Mouse (Mus musculus): Measurements from ENCODE around the gene Fam196a. TPM values are rescaled to one million over a fixed set of nuclear protein-coding genes. Genes with fewer than 3 reads are reported as not detected.

The Fam196a gene
- 3.5 and 4.8 TPM in 2 replicates for polyA plus RNA-seq (2014; fragmentation: Nextera tagmentation; extraction: Ambion mirVana)

- Histone ChIP-seq H3K27ac (ENCODE audit: low read depth) (no peak within 1 kb of the TSS), H3K9me3 (ENCODE audit: low read depth, low read length) (no peaks in the 10 kb centered on the region), H3K4me1 (ENCODE audit: insufficient read depth) (peaks cover 10% of the 10 kb centered on the region; the same call in 1 of the 2 replicates), H3K9ac (peak within 1 kb of the TSS; percentile 46), H3K36me3 (ENCODE audit: insufficient read depth) (no peaks in the 10 kb centered on the region), H3K27me3 (ENCODE audit: insufficient read depth, low read length) (peaks cover 5% of the 10 kb centered on the region; the same call in 1 of the 2 replicates), H3K4me2 (peak within 1 kb of the TSS; percentile 95), H3K4me3 (ENCODE audit: low read depth, low read length) (peak within 1 kb of the TSS; percentile 51)
- DNase-seq: peak; percentile 80
- WGBS: 1% methylated on average over 61 of the region's 71 CpGs
- peak; percentile 93 for ATAC-seq (ENCODE audit: insufficient read depth)
- peak; percentile 55 for TF ChIP-seq CTCF (IDR thresholded peaks at IDR 0.05; ENCODE audit: low read depth)
Measured at GRCm38 (mm10) chr7:134937927-134938609, at the start of gene Fam196a. Fam196a (minus strand) TSS chr7:134938430.

GRCm38 (mm10) chr7:134961608-134962007 lies 23.4 kb upstream of the Fam196a start:
- Histone ChIP-seq H3K4me2 (no peak overlapping the region), H3K9ac (no peak overlapping the region), H3K9me3 (ENCODE audit: low read depth, low read length) (no peaks in the 10 kb centered on the region), H3K27ac (ENCODE audit: low read depth) (no peak overlapping the region), H3K27me3 (ENCODE audit: insufficient read depth, low read length) (no peaks in the 10 kb centered on the region), H3K4me3 (ENCODE audit: low read depth, low read length) (no peak overlapping the region), H3K36me3 (ENCODE audit: insufficient read depth) (no peaks in the 10 kb centered on the region), H3K4me1 (ENCODE audit: insufficient read depth) (no peaks in the 10 kb centered on the region)
- DNase-seq (peak; percentile 21), ATAC-seq (ENCODE audit: insufficient read depth) (no peak)
- WGBS: 63% methylated on average over 2 of the region's 2 CpGs
- TF ChIP-seq CTCF (IDR thresholded peaks at IDR 0.05; ENCODE audit: low read depth): no peak

- Histone ChIP-seq H3K36me3 (ENCODE audit: insufficient read depth) (no peaks in the 10 kb centered on the region), H3K27ac (ENCODE audit: low read depth) (no peak overlapping the region), H3K4me3 (ENCODE audit: low read depth, low read length) (no peak overlapping the region), H3K27me3 (ENCODE audit: insufficient read depth, low read length) (no peaks in the 10 kb centered on the region), H3K4me2 (no peak overlapping the region), H3K9me3 (ENCODE audit: low read depth, low read length) (no peaks in the 10 kb centered on the region), H3K4me1 (ENCODE audit: insufficient read depth) (no peaks in the 10 kb centered on the region), H3K9ac (no peak overlapping the region)
- no peak for ATAC-seq (ENCODE audit: insufficient read depth)
- TF ChIP-seq CTCF (IDR thresholded peaks at IDR 0.05; ENCODE audit: low read depth): peak; percentile 66
- DNase-seq: peak; percentile 22
- 69% methylated on average over 4 of the region's 4 CpGs for WGBS
Measured at GRCm38 (mm10) chr7:134960871-134961270, 22.6 kb upstream of the Fam196a start.

- H3K4me1 ChIP-seq (ENCODE audit: insufficient read depth): no peaks in the 10 kb centered on the region
- H3K4me3 ChIP-seq (ENCODE audit: low read depth, low read length): no peak overlapping the region
- no peak for ATAC-seq (ENCODE audit: insufficient read depth)
- H3K27ac ChIP-seq (ENCODE audit: low read depth): no peak overlapping the region
- no peak for TF ChIP-seq CTCF (IDR thresholded peaks at IDR 0.05; ENCODE audit: low read depth)
- 79% methylated on average over 6 of the region's 6 CpGs for WGBS
- no peaks in the 10 kb centered on the region for H3K9me3 ChIP-seq (ENCODE audit: low read depth, low read length)
- H3K9ac ChIP-seq: no peak overlapping the region
- H3K4me2 ChIP-seq: no peak overlapping the region
- H3K27me3 ChIP-seq (ENCODE audit: insufficient read depth, low read length): no peaks in the 10 kb centered on the region
- H3K36me3 ChIP-seq (ENCODE audit: insufficient read depth): no peaks in the 10 kb centered on the region
- no peak for DNase-seq
Measured at GRCm38 (mm10) chr7:134959086-134959485, 20.9 kb upstream of the Fam196a start.

- Histone ChIP-seq H3K36me3 (ENCODE audit: insufficient read depth) (no peaks in the 10 kb centered on the region), H3K27me3 (ENCODE audit: insufficient read depth, low read length) (no peaks in the 10 kb centered on the region), H3K4me3 (ENCODE audit: low read depth, low read length) (no peak overlapping the region), H3K27ac (ENCODE audit: low read depth) (no peak overlapping the region), H3K9me3 (ENCODE audit: low read depth, low read length) (no peaks in the 10 kb centered on the region), H3K9ac (no peak overlapping the region), H3K4me1 (ENCODE audit: insufficient read depth) (no peaks in the 10 kb centered on the region), H3K4me2 (no peak overlapping the region)
- peak; percentile 6 for DNase-seq
- WGBS: 83% methylated on average over 7 of the region's 7 CpGs
- ATAC-seq (ENCODE audit: insufficient read depth): no peak
- peak; percentile 17; the same call in 1 of the 2 replicates for TF ChIP-seq CTCF (IDR thresholded peaks at IDR 0.05; ENCODE audit: low read depth)
Measured at GRCm38 (mm10) chr7:134945925-134946716, 7.9 kb upstream of the Fam196a start.

GRCm38 (mm10) chr7:134943701-134944100 lies 5.5 kb upstream of the Fam196a start:
- Histone ChIP-seq H3K9me3 (ENCODE audit: low read depth, low read length) (no peaks in the 10 kb centered on the region), H3K27ac (ENCODE audit: low read depth) (no peak overlapping the region), H3K4me2 (no peak overlapping the region), H3K4me3 (ENCODE audit: low read depth, low read length) (no peak overlapping the region), H3K4me1 (ENCODE audit: insufficient read depth) (no peaks in the 10 kb centered on the region), H3K27me3 (ENCODE audit: insufficient read depth, low read length) (no peaks in the 10 kb centered on the region), H3K36me3 (ENCODE audit: insufficient read depth) (no peaks in the 10 kb centered on the region), H3K9ac (no peak overlapping the region)
- no peak for DNase-seq
- WGBS: 74% methylated on average over 7 of the region's 7 CpGs
- no peak for TF ChIP-seq CTCF (IDR thresholded peaks at IDR 0.05; ENCODE audit: low read depth)
- ATAC-seq (ENCODE audit: insufficient read depth): no peak

GRCm38 (mm10) chr7:134943063-134943462 lies 4.8 kb upstream of the Fam196a start:
- H3K9ac ChIP-seq: no peak overlapping the region

More at GRCm38 (mm10) chr7:134943063-134943462, 4.8 kb upstream of the Fam196a start:
- no peak for TF ChIP-seq CTCF (IDR thresholded peaks at IDR 0.05; ENCODE audit: low read depth)
- Histone ChIP-seq H3K36me3 (ENCODE audit: insufficient read depth) (no peaks in the 10 kb centered on the region), H3K27me3 (ENCODE audit: insufficient read depth, low read length) (no peaks in the 10 kb centered on the region), H3K27ac (ENCODE audit: low read depth) (no peak overlapping the region), H3K4me3 (ENCODE audit: low read depth, low read length) (no peak overlapping the region), H3K4me1 (ENCODE audit: insufficient read depth) (no peaks in the 10 kb centered on the region), H3K9me3 (ENCODE audit: low read depth, low read length) (no peaks in the 10 kb centered on the region), H3K4me2 (no peak overlapping the region)
- DNase-seq: no peak
- WGBS: 62% methylated on average over 6 of the region's 6 CpGs
- ATAC-seq (ENCODE audit: insufficient read depth): no peak

Measured in lung, embryonic 14.5 days (tissue).